Mouse (Mus musculus) embryonic facial prominence, embryonic 13.5 days (tissue): Measurements from ENCODE around the gene Lmnb2. TPM values are rescaled to one million over a fixed set of nuclear protein-coding genes. Genes with fewer than 3 reads are reported as not detected.

Source experiments
- ATAC-seq: fragments of 200-750 bp; cut with Nextera tagmentation; 2 replicates; pipeline ENCODE4 v1.8.0; 2017; ENCODE audit warnings: low read depth; ENCODE audit not compliant: insufficient number of reproducible peaks, insufficient read depth, low FRiP score, low TSS enrichment
- H3K27ac ChIP-seq: fragments of 300-500 bp; sonication (generic); 2 replicates; pipeline ENCODE4 v1.5.1; 2015; ENCODE audit warnings: moderate library complexity, mild to moderate bottlenecking, inconsistent platforms
- H3K27me3 ChIP-seq: fragments of 300-500 bp; sonication (generic); 2 replicates; pipeline ENCODE4 v1.6.1; 2015; ENCODE audit warnings: mild to moderate bottlenecking, inconsistent platforms
- H3K36me3 ChIP-seq: fragments of 300-500 bp; sonication (generic); 2 replicates; pipeline ENCODE4 v1.6.1; 2015; ENCODE audit warnings: mild to moderate bottlenecking, inconsistent platforms
- H3K4me1 ChIP-seq: fragments of 300-500 bp; sonication (generic); 2 replicates; pipeline ENCODE4 v1.6.1; 2015; ENCODE audit warnings: inconsistent platforms
- H3K4me2 ChIP-seq: fragments of 300-500 bp; sonication (generic); 2 replicates; pipeline ENCODE4 v1.6.1; 2015; ENCODE audit warnings: moderate library complexity, mild to moderate bottlenecking, inconsistent platforms
- H3K4me3 ChIP-seq: fragments of 300-500 bp; sonication (generic); 2 replicates; pipeline ENCODE4 v1.5.1; 2015; ENCODE audit warnings: mild to moderate bottlenecking, inconsistent platforms
- H3K9ac ChIP-seq: fragments of 300-500 bp; sonication (generic); 2 replicates; pipeline ENCODE4 v1.6.1; 2015; ENCODE audit warnings: mild to moderate bottlenecking, inconsistent platforms
- H3K9me3 ChIP-seq: fragments of 300-500 bp; sonication (generic); 2 replicates; pipeline ENCODE4 v1.6.1; 2016; ENCODE audit warnings: inconsistent platforms
- WGBS: fragments of 180-500 bp; shearing (Covaris S2); methylation state at CpG from one replicate; pipeline ENCODE4 v1.1.7; 2015; ENCODE audit warnings: mixed read lengths; 5-methylcytosine and 5-hydroxymethylcytosine counted together
- polyA plus RNA-seq: library from polyadenylated mRNA; unstranded; fragments of >200 nt; fragmentation: Nextera tagmentation; extraction: Ambion mirVana; gene quantifications from 2 replicates; pipeline ENCODE4 v1.2.1, GENCODE M21; 2015

Lmnb2 gene
- polyA plus RNA-seq, 1 experiment from 2014 or later: 63.4 TPM

DNA sequence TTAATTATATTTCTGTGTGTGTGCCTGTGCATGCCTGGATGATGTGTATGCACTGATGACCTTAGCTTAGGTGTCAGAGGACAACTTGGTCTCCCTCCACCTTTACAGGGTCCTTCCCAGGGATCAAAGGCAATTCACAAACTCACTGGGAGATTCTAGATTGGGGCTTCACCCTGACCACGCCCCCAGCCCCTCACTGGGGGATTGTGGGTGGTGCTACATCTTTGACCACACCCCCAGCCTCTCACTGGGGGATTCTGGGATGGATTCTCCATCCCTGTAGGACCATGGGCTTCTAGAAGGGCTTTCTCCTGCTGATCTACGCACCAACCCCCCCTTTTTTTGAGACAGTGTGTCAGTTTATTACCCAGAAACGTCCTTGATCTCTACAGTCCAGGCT is 7.4 kb upstream of the Lmnb2 start:
- Histone ChIP-seq H3K27ac (no peak overlapping the region), H3K4me3 (no peak overlapping the region), H3K36me3 (no peaks in the 10 kb centered on the region), H3K27me3 (peaks cover 3% of the 10 kb centered on the region; the same call in 1 of the 2 replicates), H3K9me3 (no peaks in the 10 kb centered on the region), H3K4me1 (peaks cover 18% of the 10 kb centered on the region), H3K4me2 (no peak overlapping the region), H3K9ac (no peak overlapping the region)
- WGBS: 46% methylated on average over 3 of the region's 3 CpGs
- ATAC-seq: no peak

DNA sequence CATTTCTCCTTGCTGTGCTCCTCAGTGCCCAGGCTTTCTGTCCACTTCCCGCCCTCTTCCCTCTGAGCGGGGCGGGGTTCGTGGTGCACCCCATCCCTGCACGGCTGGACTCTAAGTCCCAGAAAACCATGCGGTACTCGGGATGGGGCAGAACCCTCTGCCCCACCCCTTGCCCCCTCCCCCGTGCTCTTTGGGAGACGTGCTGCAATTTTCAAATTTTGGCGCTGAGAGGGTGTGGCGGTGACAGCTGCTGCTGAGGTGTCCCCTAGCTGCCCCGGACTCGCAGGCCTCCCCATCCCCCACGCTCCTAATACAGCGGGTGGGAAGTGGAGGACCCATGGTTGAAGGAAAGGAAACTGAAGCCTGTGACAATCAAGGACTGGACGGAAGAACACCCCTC is 3.9 kb upstream of the Lmnb2 start:
- Histone ChIP-seq H3K27ac (no peak overlapping the region), H3K4me1 (peaks cover 18% of the 10 kb centered on the region), H3K4me2 (peak overlapping the region; percentile 64), H3K27me3 (no peaks in the 10 kb centered on the region), H3K9me3 (no peaks in the 10 kb centered on the region), H3K36me3 (no peaks in the 10 kb centered on the region), H3K4me3 (peak overlapping the region; percentile 42), H3K9ac (peak overlapping the region; percentile 51)
- no peak for ATAC-seq
- WGBS: 2% methylated on average over 16 of the region's 16 CpGs

DNA sequence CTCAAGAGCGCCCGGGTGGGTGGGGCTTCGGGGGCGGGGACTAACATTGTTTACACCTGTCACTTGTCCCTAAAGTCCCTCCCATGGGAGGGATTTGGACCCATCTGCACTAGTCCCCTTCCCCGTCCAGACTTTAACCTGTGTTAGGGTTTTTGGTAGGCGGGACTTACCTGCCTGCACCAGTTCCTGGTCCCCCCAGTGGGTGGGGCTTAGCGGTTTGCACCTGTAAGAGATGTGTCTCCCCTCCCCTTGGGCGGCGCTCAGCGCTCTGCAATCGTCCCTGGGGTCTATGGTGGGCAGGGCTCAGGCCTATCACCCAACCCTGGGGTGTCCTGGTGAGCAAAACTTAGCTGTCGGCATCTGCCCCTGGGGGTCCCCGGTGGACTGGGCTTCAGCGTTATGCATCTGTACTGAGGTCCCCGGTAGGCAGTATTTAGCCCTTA is 688 bp downstream of the Lmnb2 start:
- peak overlapping the region; percentile 88 for H3K4me3 ChIP-seq
- peak overlapping the region; percentile 90 for H3K9ac ChIP-seq
- peaks cover 32% of the 10 kb centered on the region for H3K4me1 ChIP-seq
- H3K27me3 ChIP-seq: no peaks in the 10 kb centered on the region
- no peaks in the 10 kb centered on the region for H3K9me3 ChIP-seq
- WGBS: 2% methylated on average over 15 of the region's 15 CpGs
- peak overlapping the region; percentile 98 for H3K4me2 ChIP-seq
- peaks cover 30% of the 10 kb centered on the region for H3K36me3 ChIP-seq
- peak overlapping the region; percentile 69 for H3K27ac ChIP-seq
- ATAC-seq: no peak

DNA sequence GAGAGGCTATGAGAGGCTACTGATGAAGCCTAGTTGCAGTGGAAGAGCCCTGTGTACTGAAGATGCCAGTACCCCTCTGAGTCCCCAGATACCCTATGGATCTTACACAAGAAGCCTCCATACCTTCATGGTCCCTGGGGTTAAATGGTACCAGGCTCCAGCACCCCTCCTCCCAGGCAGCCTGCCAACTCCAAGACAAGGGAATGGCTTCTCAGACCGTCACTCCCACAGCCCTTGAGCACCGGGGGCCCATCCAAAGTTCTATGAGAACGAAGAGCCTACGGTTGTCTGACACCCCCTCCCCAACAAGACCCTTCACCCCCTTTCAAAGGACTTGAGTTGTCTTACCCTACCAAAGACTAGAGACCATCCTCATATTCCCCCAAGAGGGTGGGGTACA is 2.3 kb downstream of the Lmnb2 start:
- Histone ChIP-seq H3K4me3 (no peak overlapping the region), H3K36me3 (peaks cover 46% of the 10 kb centered on the region)
- no peak for ATAC-seq

DNA sequence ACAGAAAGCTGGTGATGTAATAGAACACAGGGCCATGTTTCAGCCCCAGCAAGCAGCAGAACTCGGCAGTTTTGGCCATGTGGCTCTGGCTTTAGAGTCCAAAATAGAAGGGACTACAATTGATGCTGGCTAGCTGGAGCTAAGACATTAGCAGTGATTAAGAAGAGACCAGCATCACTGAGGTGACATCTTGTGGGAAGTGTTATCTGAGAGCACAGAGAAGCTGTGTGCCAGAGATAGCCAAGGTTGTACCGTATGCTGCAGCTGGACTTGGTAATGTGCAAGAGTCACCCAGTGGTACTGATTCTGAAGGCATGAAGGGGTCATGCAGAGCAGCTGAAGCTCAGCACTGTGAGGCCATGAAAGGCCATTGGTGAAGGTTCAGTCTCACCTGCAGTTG is 2.8 kb downstream of the Lmnb2 start:
- WGBS: 73% methylated on average over 2 of the region's 2 CpGs
- no peak overlapping the region for H3K9ac ChIP-seq
- no peak for ATAC-seq
- peaks cover 50% of the 10 kb centered on the region for H3K36me3 ChIP-seq
- H3K27me3 ChIP-seq: no peaks in the 10 kb centered on the region
- no peaks in the 10 kb centered on the region for H3K9me3 ChIP-seq
- H3K4me1 ChIP-seq: peaks cover 25% of the 10 kb centered on the region
- H3K27ac ChIP-seq: no peak overlapping the region
- no peak overlapping the region for H3K4me2 ChIP-seq
- no peak overlapping the region for H3K4me3 ChIP-seq

More for the DNA sequence above, 2.3 kb downstream of the Lmnb2 start:
- no peak overlapping the region for H3K27ac ChIP-seq
- H3K4me2 ChIP-seq: no peak overlapping the region
- no peaks in the 10 kb centered on the region for H3K9me3 ChIP-seq
- no peak overlapping the region for H3K9ac ChIP-seq
- peaks cover 25% of the 10 kb centered on the region for H3K4me1 ChIP-seq
- no peaks in the 10 kb centered on the region for H3K27me3 ChIP-seq
- WGBS: 84% methylated on average over 4 of the region's 4 CpGs

DNA sequence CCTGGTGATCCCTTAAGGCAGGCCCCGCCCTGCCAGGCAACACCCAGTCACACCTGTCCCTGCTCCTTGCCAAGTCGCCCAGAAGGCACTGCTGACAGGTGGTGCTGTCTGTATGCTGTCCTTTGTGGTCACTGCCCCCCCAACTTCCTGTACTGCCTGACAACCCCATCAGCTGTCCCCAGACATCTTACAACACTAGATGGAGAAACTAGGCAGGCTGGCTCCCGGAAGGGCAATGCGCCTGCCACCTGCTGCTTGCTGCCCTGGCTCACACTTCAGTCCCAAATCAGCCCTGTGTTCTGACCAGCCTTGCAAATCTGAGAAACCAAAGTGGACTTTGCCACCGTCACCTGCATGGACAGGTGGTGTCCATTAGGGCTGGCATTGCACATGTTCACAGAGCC is 3.8 kb downstream of the Lmnb2 start:
- Histone ChIP-seq H3K4me3 (no peak overlapping the region), H3K36me3 (peaks cover 60% of the 10 kb centered on the region), H3K4me2 (no peak overlapping the region), H3K4me1 (peaks cover 25% of the 10 kb centered on the region), H3K27ac (no peak overlapping the region), H3K9me3 (no peaks in the 10 kb centered on the region), H3K27me3 (no peaks in the 10 kb centered on the region), H3K9ac (0 out of 2 replicates have a peak overlapping the region, but pooled peaks have one; percentile 40)
- ATAC-seq: no peak
- 83% methylated on average over 5 of the region's 5 CpGs for WGBS

DNA sequence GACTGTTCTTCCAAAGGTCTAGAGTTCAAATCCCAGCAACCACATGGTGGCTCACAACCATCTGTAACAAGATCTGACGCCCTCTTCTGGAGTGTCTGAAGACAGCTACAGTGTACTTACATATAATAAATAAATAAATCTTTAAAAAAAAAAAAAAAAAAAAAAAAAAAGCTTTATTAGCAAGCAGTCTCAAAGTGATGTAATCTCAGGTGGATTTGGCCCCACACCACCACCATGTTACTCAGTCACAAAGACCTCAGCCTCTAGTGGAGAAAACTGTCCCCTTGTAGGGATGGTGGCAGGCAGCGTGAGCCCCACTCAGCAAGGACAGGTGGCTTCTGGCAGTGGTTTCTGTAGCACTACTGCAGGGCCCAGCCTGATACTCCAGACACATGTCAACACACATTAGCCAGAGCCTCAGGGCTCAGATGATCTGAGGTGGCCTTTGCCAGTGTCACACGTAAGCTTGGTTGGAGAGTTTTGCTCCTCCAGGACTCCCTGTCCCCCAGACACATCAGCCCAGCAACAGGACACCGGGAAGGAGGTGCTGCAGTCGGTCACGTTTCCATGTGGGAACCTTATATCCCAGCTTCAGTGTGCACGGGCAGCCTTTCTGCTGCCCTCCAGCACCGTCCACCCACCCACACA is 4.6 kb downstream of the Lmnb2 start:
- Histone ChIP-seq H3K4me3 (no peak overlapping the region), H3K9me3 (no peaks in the 10 kb centered on the region), H3K4me2 (no peak overlapping the region), H3K27me3 (no peaks in the 10 kb centered on the region), H3K27ac (no peak overlapping the region; the same call in 1 of the 2 replicates), H3K9ac (no peak overlapping the region), H3K36me3 (peaks cover 68% of the 10 kb centered on the region), H3K4me1 (peaks cover 23% of the 10 kb centered on the region)
- no peak for ATAC-seq
- 83% methylated on average over 7 of the region's 8 CpGs for WGBS

DNA sequence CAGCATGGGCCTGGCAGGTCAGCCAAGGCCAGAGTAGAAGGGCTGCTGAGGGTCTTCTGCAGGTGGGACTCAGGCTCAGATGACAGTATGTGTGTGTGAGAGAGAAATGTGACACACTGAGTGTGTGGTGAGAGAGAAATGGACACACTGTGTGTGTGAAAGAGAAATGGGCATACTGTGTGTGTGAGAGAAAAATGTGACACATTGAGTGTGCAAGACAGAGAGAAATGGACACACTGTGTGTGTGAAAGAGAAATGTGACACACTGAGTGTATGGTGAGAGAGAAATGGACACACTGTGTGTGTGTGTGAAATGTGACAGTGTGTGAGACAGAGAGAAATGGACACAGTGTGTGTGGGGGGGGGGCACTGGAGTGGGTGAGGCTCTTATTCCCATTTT is 6.2 kb downstream of the Lmnb2 start:
- Histone ChIP-seq H3K4me3 (no peak overlapping the region), H3K9ac (0 out of 2 replicates have a peak overlapping the region, but pooled peaks have one; percentile 21), H3K9me3 (no peaks in the 10 kb centered on the region), H3K4me1 (peaks cover 14% of the 10 kb centered on the region), H3K27ac (no peak overlapping the region), H3K4me2 (no peak overlapping the region), H3K27me3 (no peaks in the 10 kb centered on the region), H3K36me3 (peaks cover 83% of the 10 kb centered on the region)
- ATAC-seq: no peak

DNA sequence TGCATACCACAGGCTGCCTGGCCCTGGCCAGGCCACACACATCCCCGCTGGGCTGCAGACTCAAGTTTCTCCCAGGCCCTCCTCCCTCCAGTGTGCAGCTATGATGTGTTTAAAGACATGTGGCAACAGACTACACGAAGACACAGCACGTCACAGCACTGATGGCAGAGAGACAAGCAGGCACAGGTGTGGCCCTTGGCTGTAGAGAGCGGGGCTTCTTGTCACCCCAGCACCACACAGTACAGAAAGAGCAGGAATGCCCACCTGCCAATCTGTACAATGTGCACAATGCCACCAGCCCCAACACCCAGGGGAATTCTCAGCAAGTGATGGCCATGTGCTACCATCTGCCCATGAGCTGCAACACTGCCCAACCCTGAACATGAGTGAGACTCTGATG is 6.7 kb downstream of the Lmnb2 start:
- no peak overlapping the region for H3K4me3 ChIP-seq
- H3K27ac ChIP-seq: no peak overlapping the region
- peaks cover 86% of the 10 kb centered on the region for H3K36me3 ChIP-seq
- peaks cover 10% of the 10 kb centered on the region for H3K4me1 ChIP-seq
- H3K9me3 ChIP-seq: no peaks in the 10 kb centered on the region
- 90% methylated on average over 4 of the region's 4 CpGs for WGBS
- no peak for ATAC-seq
- H3K9ac ChIP-seq: no peak overlapping the region
- H3K27me3 ChIP-seq: no peaks in the 10 kb centered on the region
- no peak overlapping the region for H3K4me2 ChIP-seq

DNA sequence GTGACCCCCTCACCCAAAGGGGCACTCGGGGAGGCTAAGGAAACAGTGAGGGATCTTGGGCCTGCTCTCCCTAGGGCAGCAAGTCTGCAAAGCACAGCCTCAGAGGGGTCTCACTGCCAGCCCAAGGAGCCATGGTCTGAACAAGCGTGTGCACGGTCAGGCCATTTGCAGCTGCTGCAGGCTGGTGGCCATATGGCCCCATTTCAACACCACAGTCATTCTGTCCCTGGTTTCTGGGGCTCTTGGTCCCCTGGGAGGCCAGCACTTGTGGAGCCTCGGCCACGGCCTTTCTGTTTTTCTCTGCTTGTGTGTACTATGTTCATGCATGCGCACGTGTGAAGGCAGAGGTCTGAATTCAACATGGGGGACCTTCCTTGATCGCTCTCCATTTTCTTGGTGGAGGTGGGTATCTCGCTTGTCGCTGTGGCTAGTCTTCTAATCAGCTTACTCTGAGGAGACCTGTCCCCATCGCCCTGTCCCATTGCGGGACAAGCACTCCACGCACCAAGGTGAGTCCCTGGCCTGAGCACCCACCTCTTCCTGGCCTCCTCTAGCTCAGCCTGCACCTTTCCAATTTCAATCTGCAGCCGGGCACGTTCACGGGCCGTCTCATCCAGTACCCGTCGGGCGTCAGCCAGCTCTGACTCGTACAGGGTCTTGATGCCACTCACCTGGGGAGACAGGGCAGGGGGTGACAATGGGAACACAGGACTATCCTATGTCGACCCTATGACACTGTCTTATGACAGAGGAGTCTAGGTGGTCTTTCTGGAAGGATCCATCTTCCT is 8.5 kb downstream of the Lmnb2 start:
- Histone ChIP-seq H3K4me1 (peaks cover 4% of the 10 kb centered on the region), H3K27me3 (no peaks in the 10 kb centered on the region), H3K9me3 (no peaks in the 10 kb centered on the region), H3K4me2 (no peak overlapping the region), H3K36me3 (peaks cover 92% of the 10 kb centered on the region), H3K4me3 (no peak overlapping the region), H3K9ac (0 out of 2 replicates have a peak overlapping the region, but pooled peaks have one; percentile 27), H3K27ac (no peak overlapping the region)
- 91% methylated on average over 22 of the region's 22 CpGs for WGBS
- no peak for ATAC-seq

DNA sequence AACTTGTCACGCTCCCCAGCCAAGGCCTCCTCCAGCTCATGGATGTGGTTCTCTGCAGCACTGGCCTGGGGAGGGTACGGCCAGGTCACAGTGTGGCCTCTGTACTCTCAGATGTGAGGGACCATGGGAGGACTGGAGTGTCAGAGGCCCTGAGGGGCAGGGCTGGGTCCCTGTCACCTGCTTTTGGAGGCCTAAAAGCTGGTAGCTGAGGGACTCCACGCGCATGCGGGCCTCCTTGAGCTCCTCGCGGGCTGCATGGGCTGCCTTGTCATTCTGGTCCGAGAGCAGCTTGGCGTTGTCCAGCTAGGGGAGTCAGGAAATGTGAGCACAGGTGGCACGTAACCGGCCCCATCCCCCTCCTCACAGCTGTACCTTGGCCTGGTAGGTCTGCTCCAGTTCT is 13.3 kb downstream of the Lmnb2 start:
- Histone ChIP-seq H3K36me3 (peaks cover 77% of the 10 kb centered on the region), H3K4me2 (no peak overlapping the region), H3K9me3 (no peaks in the 10 kb centered on the region), H3K27me3 (no peaks in the 10 kb centered on the region), H3K4me1 (peaks cover 3% of the 10 kb centered on the region), H3K4me3 (no peak overlapping the region), H3K27ac (no peak overlapping the region), H3K9ac (no peak overlapping the region)
- WGBS: 92% methylated on average over 11 of the region's 11 CpGs
- ATAC-seq: no peak
